Mouse (Mus musculus): ENCODE measurements around the gene Rint1.

- TF ChIP-seq GATA1 (IDR thresholded peaks at IDR 0.05; ENCODE audit: low read length) (no peak), TAL1 (IDR thresholded peaks at IDR 0.05; ENCODE audit: low read length) (no peak)
These were observed 70.5 kb downstream of the Rint1 start for GRCm38 (mm10) chr5:23858001-23858400.

All from erythroblast, embryonic 14.5 days (primary cell).